Mouse (Mus musculus) lung, postnatal 36 days (tissue): ENCODE measurements around the gene Rmi2.

Experiments
- DNase-seq: peaks from one replicate; pipeline ENCODE4 v3.0.0; 2022; ENCODE audit warnings: mixed read lengths

Rmi2 gene

GRCm38 (mm10) chr16:10933372-10933771 lies 98.5 kb downstream of the Rmi2 start:
- no peak for DNase-seq

DNA sequence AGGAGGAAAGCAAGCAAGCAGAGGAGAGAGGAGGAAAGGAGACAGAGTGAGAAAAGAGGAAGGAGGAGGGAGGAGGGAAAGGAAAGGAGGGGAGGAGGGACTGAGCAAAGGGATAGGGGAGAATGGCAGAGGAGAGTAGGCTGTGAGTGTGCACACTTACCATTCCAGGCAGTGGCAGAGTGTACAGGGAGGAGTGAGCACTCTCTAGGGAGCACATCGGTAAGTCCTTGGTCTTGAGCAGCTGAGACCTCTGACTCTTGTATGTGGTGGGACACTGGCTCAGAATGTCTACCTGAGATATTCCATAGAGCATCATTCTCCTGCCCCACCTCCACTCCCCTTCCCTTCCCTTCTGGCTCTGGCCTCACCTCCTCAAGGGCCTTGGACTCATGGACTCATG lies 99.2 kb downstream of the Rmi2 start:
- no peak for DNase-seq

GRCm38 (mm10) chr16:10936700-10937319 lies 102.0 kb downstream of the Rmi2 start:
- no peak for DNase-seq

GRCm38 (mm10) chr16:10937497-10937896 lies 102.6 kb downstream of the Rmi2 start:
- DNase-seq, result no peak

DNA sequence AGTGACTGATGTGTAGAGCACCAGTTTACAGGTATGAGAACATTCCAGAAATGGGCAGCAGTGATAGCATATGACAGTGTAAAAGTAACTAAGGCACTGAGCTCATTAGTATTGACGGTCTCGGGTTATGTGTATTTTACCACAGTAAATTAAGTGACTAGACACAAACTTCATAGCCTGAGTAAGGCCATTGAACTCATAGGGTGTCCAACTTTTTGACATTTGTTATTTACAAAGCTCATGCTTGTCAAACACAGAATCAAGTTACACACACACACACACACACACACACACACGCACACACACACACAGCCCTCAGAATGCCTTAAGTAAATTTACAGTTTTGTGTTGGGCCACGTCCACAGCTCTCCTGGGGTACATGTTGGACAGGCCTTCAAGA lies 105.1 kb downstream of the Rmi2 start:
- no peak for DNase-seq

- DNase-seq, result no peak
Measured at GRCm38 (mm10) chr16:10940661-10941060, 105.8 kb downstream of the Rmi2 start.
